Mouse (Mus musculus): ENCODE measurements around the gene Rbm10. TPM values are rescaled to one million over a fixed set of nuclear protein-coding genes. Genes with fewer than 3 reads are reported as not detected.

The Rbm10 gene
- polyA plus RNA-seq, 1 experiment from 2014 or later, result 17.5 TPM

- WGBS, result 9% methylated on average over 24 of the region's 24 CpGs
- DNase-seq (ENCODE audit: low spot score), result peak; percentile 15
- no peak for ATAC-seq (ENCODE audit: low FRiP score, low TSS enrichment)
These were observed 41.6 kb downstream of the Rbm10 start for GRCm38 (mm10) chrX:20658891-20659406.

DNA sequence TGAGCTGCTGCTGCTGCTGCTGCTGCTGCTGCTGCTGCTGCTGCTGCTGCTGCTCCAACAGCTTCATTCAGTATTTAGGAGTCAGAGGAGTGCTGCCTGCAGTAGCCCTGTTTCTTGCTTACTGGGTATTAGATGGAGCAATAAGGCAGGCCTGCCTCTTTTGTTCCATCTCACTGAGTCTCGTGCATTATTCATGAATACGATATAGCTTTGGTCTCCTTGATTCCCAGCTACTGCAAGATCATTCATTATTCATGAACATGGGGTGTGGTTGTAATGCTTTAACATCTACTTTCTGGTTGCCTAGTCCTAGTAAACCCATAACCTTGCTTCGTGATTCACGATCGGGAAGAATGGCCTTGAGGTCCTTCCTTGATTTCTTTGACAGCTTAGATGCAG, 45.0 kb downstream of the Rbm10 start:
- Histone ChIP-seq H3K27ac (replicated peaks) (no peak overlapping the region), H3K27me3 (ENCODE audit: control insufficient read depth, insufficient read depth, low read length) (no peaks in the 10 kb centered on the region), H3K9me3 (ENCODE audit: control insufficient read depth, low read length) (no peaks in the 10 kb centered on the region), H3K9ac (ENCODE audit: low read length) (no peak overlapping the region), H3K4me1 (replicated peaks; ENCODE audit: control insufficient read depth, insufficient read depth) (no peaks in the 10 kb centered on the region), H3K36me3 (ENCODE audit: control insufficient read depth, insufficient read depth, low read length) (no peaks in the 10 kb centered on the region), H3K4me3 (ENCODE audit: low read depth, low read length) (no peak overlapping the region), H3K4me2 (replicated peaks; ENCODE audit: low read depth) (no peak overlapping the region)
- TF ChIP-seq EP300 (optimal IDR thresholded peaks at IDR 0.05) (no peak), CTCF (IDR thresholded peaks at IDR 0.05; ENCODE audit: low read depth) (no peak)
- no peak; the same call in 1 of the 2 replicates for ATAC-seq (ENCODE audit: low FRiP score, low TSS enrichment)
- DNase-seq (ENCODE audit: low spot score), result no peak
- 31% methylated on average over 5 of the region's 5 CpGs for WGBS

More at GRCm38 (mm10) chrX:20658891-20659406, 41.6 kb downstream of the Rbm10 start:
- H3K9me3 ChIP-seq (ENCODE audit: control insufficient read depth, low read length), result no peaks in the 10 kb centered on the region
- H3K4me3 ChIP-seq (ENCODE audit: low read depth, low read length), result peak overlapping the region; percentile 46
- H3K9ac ChIP-seq (ENCODE audit: low read length), result peak overlapping the region; percentile 50
- H3K27ac ChIP-seq (replicated peaks), result no peak overlapping the region
- H3K4me1 ChIP-seq (replicated peaks; ENCODE audit: control insufficient read depth, insufficient read depth), result no peaks in the 10 kb centered on the region
- TF ChIP-seq CTCF (IDR thresholded peaks at IDR 0.05; ENCODE audit: low read depth) (peak; percentile 7; the same call in 1 of the 2 replicates), EP300 (optimal IDR thresholded peaks at IDR 0.05) (no peak)
- peak overlapping the region; percentile 70 for H3K4me2 ChIP-seq (replicated peaks; ENCODE audit: low read depth)
- H3K27me3 ChIP-seq (ENCODE audit: control insufficient read depth, insufficient read depth, low read length), result no peaks in the 10 kb centered on the region
- no peaks in the 10 kb centered on the region for H3K36me3 ChIP-seq (ENCODE audit: control insufficient read depth, insufficient read depth, low read length)

- DNase-seq (ENCODE audit: low spot score) (peak; percentile 85), ATAC-seq (ENCODE audit: low FRiP score, low TSS enrichment) (peak; percentile 93)
- Histone ChIP-seq H3K4me3 (ENCODE audit: low read depth, low read length) (peak overlapping the region; percentile 58), H3K4me2 (replicated peaks; ENCODE audit: low read depth) (peak overlapping the region; percentile 50), H3K9me3 (ENCODE audit: control insufficient read depth, low read length) (no peaks in the 10 kb centered on the region), H3K27ac (replicated peaks) (peak overlapping the region; percentile 82), H3K27me3 (ENCODE audit: control insufficient read depth, insufficient read depth, low read length) (no peaks in the 10 kb centered on the region), H3K4me1 (replicated peaks; ENCODE audit: control insufficient read depth, insufficient read depth) (no peaks in the 10 kb centered on the region), H3K9ac (ENCODE audit: low read length) (peak overlapping the region; percentile 74), H3K36me3 (ENCODE audit: control insufficient read depth, insufficient read depth, low read length) (no peaks in the 10 kb centered on the region)
- TF ChIP-seq EP300 (optimal IDR thresholded peaks at IDR 0.05) (peak; percentile 31), CTCF (IDR thresholded peaks at IDR 0.05; ENCODE audit: low read depth) (peak; percentile 78)
- WGBS, result 14% methylated on average over 25 of the region's 28 CpGs
These were observed 45.6 kb downstream of the Rbm10 start for GRCm38 (mm10) chrX:20662716-20663443.

- Histone ChIP-seq H3K9ac (ENCODE audit: low read length) (peak overlapping the region; percentile 74), H3K27ac (replicated peaks) (peak overlapping the region; percentile 82), H3K27me3 (ENCODE audit: control insufficient read depth, insufficient read depth, low read length) (no peaks in the 10 kb centered on the region), H3K4me2 (replicated peaks; ENCODE audit: low read depth) (peak overlapping the region; percentile 50), H3K36me3 (ENCODE audit: control insufficient read depth, insufficient read depth, low read length) (no peaks in the 10 kb centered on the region), H3K9me3 (ENCODE audit: control insufficient read depth, low read length) (no peaks in the 10 kb centered on the region), H3K4me3 (ENCODE audit: low read depth, low read length) (peak overlapping the region; percentile 58), H3K4me1 (replicated peaks; ENCODE audit: control insufficient read depth, insufficient read depth) (no peaks in the 10 kb centered on the region)
- DNase-seq (ENCODE audit: low spot score) (no peak), ATAC-seq (ENCODE audit: low FRiP score, low TSS enrichment) (no peak)
- TF ChIP-seq EP300 (optimal IDR thresholded peaks at IDR 0.05) (no peak), CTCF (IDR thresholded peaks at IDR 0.05; ENCODE audit: low read depth) (no peak)
- 15% methylated on average over 9 of the region's 9 CpGs for WGBS
These were observed 46.1 kb downstream of the Rbm10 start for GRCm38 (mm10) chrX:20663444-20663790.

DNA sequence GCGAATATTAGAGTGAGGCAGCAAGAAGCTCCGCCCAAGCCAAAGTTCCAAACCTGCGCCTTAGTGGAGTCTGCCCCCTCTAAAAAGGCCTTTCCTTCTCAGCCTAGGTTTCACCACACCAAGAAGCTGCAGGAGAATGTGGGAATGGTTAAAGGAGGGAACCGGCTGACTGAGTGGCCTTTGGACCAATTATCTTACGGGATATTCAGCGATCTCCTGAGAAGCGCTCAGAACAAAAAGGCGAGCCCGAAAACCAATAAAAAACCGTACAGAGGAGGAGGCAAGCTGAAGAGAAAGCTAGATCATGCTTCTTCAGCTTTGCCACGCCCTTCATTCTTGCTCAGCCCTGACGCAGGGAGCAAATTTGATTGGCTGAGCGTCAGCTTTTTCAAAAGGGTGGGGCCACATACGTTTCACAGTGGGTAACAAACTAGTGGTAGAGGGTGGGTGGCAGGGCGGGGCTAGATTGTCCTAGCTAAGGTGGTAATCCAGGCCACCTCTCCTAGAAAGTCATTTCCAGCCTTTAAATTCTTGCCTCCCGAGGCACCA, 70.3 kb downstream of the Rbm10 start, which contains the start of gene Cdk16:
Cdk16 (plus strand) TSS at position 436 of the 549 bp plus-strand sequence.
- Histone ChIP-seq H3K4me1 (replicated peaks; ENCODE audit: control insufficient read depth, insufficient read depth) (no peaks in the 10 kb centered on the region), H3K4me2 (replicated peaks; ENCODE audit: low read depth) (peak within 1 kb of the TSS; percentile 59), H3K27me3 (ENCODE audit: control insufficient read depth, insufficient read depth, low read length) (no peaks in the 10 kb centered on the region), H3K27ac (replicated peaks) (peak within 1 kb of the TSS; percentile 96), H3K36me3 (ENCODE audit: control insufficient read depth, insufficient read depth, low read length) (no peaks in the 10 kb centered on the region), H3K9me3 (ENCODE audit: control insufficient read depth, low read length) (no peaks in the 10 kb centered on the region), H3K4me3 (ENCODE audit: low read depth, low read length) (peak within 1 kb of the TSS; percentile 70), H3K9ac (ENCODE audit: low read length) (peak within 1 kb of the TSS; percentile 85)
- peak; percentile 94 for ATAC-seq (ENCODE audit: low FRiP score, low TSS enrichment)
- no peak for TF ChIP-seq EP300 (optimal IDR thresholded peaks at IDR 0.05)
- no peak for TF ChIP-seq CTCF (IDR thresholded peaks at IDR 0.05; ENCODE audit: low read depth)
- peak; percentile 88 for DNase-seq (ENCODE audit: low spot score)
- WGBS, result 19% methylated on average over 16 of the region's 16 CpGs
